Mouse (Mus musculus) neutrophil, adult 5-6 weeks (primary cell): ENCODE measurements at regions not wholly inside any gene's neighbourhood (a gene's known extent, or its start where the extent isn't known, plus 50 kb on each side); places are given as distances from the start of the nearest gene placed in this dataset.
"Not testable (repeated sequence)": the region's sequence is repeated elsewhere in the genome, so short reads cannot be mapped to it uniquely, and the experiment has no call there.

Source experiments
- ATAC-seq: fragments of 151-379, 151-347 bp; 2 replicates; pipeline ENCODE4 v1.8.0; 2017; ENCODE audit warnings: mild to moderate bottlenecking, moderate TSS enrichment; ENCODE audit not compliant: insufficient number of reproducible peaks, poor library complexity, low FRiP score, severe bottlenecking; ENCODE audit errors: extremely low read depth

DNA sequence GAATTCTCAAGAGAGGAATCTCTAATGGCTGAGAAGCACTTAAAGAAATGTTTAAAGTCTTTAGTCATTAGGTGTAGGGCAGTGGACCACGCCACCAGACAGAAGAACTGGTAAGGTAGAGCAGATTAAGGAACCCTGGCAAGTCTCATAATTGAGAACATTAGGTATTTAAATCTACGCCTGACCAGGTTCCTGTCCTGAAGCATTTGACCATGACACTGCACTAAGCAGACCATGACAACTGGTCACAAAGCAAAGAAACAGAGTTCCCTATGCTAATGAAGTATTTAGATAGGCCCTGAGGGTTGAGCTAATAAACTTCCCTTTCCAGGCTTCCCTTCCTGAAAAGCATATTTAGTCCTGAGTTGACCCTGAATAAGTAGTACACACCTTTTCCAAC, 562.3 kb downstream of the Cdh11 start:
- no peak for ATAC-seq

- no peak for ATAC-seq
Measured at GRCm38 (mm10) chr8:102205633-102206032, 579.8 kb downstream of the Cdh11 start.

- no peak for ATAC-seq
Measured at GRCm38 (mm10) chr8:102159541-102160197, 625.8 kb downstream of the Cdh11 start.

DNA sequence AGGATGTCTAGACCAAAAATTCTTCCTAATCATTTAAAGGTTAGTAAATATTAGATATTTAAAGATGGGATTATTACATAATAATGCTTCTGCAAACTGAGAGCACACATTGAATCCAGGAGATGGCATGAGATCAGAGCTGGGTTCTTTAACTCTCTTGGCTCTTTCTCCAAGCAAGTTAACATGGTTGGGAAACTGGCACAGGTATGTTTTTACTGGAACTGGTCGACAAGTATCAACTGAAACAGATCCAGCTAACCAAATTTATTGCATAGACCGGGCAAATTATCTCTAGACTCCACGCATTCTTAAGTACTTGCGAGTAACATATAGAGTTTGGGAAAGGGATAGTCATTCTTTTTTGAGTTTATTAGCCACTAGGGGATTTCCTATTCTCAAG, 666.8 kb downstream of the Cdh11 start:
- ATAC-seq = no peak

DNA sequence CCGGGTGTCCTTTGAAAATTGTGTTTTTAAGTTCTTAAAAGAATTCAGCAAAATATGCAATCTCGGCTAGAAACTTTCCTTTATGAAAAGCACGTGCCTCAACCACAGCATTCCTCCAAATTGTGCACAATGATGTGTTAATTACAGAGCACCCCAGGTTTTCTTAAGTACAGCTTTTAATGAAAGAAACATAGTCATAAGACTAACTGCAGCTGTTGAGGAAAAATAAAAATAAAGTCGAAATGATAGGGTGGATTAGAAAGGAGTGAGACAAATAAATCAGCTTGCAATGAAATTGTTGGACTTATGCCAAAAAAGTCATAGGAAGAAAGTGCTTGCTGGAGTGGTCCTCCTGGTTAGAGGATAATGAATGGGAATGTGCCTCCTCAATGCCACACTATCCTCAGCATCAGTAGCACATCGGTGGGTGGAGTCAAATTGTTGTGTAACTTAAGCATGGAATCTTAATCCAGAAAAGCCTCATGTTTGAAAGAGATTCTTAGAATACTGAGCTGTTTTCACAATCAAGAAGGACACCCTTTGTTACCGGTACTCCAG, 668.5 kb downstream of the Cdh11 start:
- ATAC-seq = no peak

GRCm38 (mm10) chr8:102103773-102104172, 681.7 kb downstream of the Cdh11 start:
- ATAC-seq = no peak

GRCm38 (mm10) chr8:102096726-102097125, 688.7 kb downstream of the Cdh11 start:
- no peak for ATAC-seq

- no peak for ATAC-seq
Measured at GRCm38 (mm10) chr8:102085927-102086326, 699.5 kb downstream of the Cdh11 start.

DNA sequence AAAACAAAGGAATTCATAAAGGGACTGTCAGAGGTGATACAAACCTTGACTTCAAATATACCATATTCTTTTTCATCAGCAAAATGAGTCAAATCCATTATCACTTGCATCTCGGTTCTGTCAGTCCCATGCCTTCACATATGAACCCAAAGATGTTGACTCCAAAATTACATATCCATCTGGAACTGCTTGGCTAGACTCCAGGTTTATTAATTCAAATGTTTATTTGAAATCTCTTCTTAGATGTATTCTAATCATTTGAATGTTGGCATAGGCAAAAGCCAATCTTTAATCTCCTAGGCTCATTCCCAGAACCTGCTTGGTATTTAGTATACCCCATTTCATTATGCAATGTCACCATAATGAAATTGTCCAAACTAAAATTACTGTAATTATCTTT, 709.8 kb downstream of the Cdh11 start:
- ATAC-seq = no peak

DNA sequence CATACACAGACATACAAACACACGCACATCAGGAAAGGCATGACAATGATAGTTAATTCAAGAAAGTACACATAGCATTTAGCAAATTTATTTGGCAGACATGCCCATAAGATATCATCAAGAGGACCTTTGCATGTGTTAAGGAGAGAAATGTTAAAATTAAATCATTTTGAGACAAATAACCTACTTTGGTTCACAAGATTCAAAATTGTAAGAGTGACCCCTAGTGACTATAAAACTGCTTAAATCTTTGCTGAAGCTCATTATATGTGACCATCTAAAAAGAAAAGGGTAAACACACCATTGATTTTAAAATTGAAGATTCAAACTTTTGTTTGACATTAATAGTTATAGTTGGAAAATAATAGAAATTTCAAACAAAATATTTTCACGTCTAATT, 721.3 kb downstream of the Cdh11 start:
- ATAC-seq = no peak

- no peak for ATAC-seq
Measured at GRCm38 (mm10) chr8:102053429-102053828, 732.0 kb downstream of the Cdh11 start.

- no peak for ATAC-seq
Measured at GRCm38 (mm10) chr8:102026956-102027927, 758.2 kb downstream of the Cdh11 start.

GRCm38 (mm10) chr8:102024472-102024871, 761.0 kb downstream of the Cdh11 start:
- ATAC-seq = peak; percentile 56

GRCm38 (mm10) chr8:102017776-102018175, 767.7 kb downstream of the Cdh11 start:
- ATAC-seq = no peak

DNA sequence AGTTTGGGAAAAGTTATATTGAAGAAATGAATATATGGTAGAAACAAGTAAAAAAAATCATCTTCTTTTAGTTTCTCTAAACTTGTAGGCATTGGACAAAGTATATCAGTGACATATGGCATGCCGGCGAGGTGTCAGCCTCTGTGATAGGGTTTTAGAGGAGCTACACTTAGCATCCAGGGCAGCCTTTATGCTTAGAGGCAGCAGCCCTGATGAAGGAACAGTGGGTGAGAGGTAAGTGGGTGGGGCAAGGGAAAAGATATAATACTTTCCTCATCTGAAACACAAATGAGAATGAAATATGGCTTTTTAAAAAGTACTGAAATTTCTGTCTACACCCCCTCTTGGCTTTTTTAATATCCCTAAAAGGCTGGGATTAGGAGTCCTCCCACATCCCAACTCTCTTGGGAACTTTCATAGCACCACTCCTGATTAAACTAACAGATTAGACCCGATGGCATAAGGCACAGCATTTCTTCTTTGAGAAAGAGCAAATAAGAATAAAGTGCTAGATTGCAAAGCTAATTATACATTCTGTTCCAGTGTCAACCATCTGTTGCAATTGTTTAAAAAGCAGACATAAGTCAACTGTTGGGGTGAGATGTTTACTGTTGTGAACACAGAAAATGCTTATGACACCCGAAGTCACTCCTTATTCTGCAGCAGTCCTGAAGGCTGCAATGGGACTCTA, 785.0 kb downstream of the Cdh11 start:
- ATAC-seq = no peak

- ATAC-seq = not testable (repeated sequence)
Measured at GRCm38 (mm10) chr8:101996761-101997160, 788.7 kb downstream of the Cdh11 start.

DNA sequence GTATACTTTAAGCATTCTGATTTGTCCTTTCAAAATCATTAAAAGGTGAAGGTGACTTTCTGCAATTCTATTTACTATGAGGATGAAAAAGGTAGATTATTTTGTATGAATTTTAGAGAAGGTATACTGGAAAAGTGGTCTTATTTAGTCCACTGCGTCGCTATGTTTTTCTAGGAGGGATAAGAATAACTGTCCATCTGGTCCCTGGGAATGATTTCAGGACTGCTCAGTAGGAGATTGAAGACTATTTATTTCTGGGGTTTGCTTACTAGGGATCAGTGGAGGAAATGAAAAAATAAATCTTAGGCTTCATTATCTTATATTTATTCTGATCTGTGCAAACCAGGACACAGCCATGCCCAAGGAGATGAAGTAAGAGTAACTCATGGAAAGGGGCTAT, 828.6 kb downstream of the Cdh11 start:
- no peak for ATAC-seq

- ATAC-seq = no peak
Measured at GRCm38 (mm10) chr8:101950599-101950998, 834.8 kb downstream of the Cdh11 start.

DNA sequence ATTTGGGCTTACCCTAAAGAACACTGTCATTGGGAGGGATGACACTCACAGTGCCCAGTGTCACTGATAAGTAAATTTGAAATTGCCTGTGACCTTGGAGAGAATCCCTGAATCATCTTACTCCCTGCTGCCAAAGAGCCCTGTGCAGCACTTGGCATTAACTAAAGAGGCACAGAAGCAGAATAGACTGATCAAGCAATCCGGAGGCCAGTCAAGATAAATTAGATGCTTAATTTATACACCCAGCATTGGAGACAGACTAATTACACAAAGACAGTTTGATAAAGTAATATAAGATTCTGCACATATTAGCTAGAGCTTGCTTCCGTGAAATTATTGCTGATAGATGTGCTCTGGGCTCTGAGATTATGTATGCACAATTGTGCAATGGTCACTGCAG, 847.6 kb downstream of the Cdh11 start:
- ATAC-seq = no peak
